Mouse (Mus musculus): ENCODE results near the gene Gstm3. TPM values are rescaled to one million over a fixed set of nuclear protein-coding genes. Genes with fewer than 3 reads are reported as not detected.
"Not testable (repeated sequence)": the region's sequence is repeated elsewhere in the genome, so short reads cannot be mapped to it uniquely, and the experiment has no call there.

Gene Gstm3
- polyA plus RNA-seq, 1 experiment: 159 TPM

DNA sequence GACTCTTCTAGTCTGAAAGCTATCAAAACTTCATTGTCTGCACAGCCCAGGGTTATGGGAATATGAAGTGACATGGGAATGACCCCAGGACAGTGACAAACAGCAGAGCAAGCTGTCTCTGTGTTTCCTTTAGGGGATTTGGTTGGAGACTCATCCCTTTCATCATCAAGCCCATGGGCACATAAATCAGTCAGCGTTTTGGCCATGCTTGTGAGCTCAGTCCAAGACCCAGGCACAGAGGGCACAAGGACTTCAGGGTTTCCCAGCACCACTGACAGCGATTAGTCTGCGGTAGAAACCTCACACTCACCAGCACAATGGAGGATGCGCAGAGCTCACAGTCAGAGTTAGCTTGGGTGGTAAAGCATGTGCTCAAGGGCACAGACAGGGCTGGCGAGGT, 15.2 kb downstream of the Gstm3 start:
- TF ChIP-seq CTCF (IDR thresholded peaks at IDR 0.05; ENCODE audit: extremely low read depth, insufficient read length, insufficient replicate concordance, low read depth, low read length) (no peak), POLR2A (IDR thresholded peaks at IDR 0.05; ENCODE audit: low read depth, low read length) (no peak)
- H3K4me3 ChIP-seq (ENCODE audit: low read depth, low read length): no peak overlapping the region
- H3K4me1 ChIP-seq (ENCODE audit: control insufficient read depth, insufficient read depth, insufficient read length, low read length): peaks cover 3% of the 10 kb centered on the region; the same call in 1 of the 2 replicates
- 89% methylated on average over 5 of the region's 5 CpGs for WGBS
- H3K27me3 ChIP-seq (ENCODE audit: control insufficient read depth, insufficient read depth, low read length): no peaks in the 10 kb centered on the region
- H3K36me3 ChIP-seq (ENCODE audit: control insufficient read depth, insufficient read depth, low read length): no peaks in the 10 kb centered on the region
- no peak overlapping the region for H3K27ac ChIP-seq (ENCODE audit: insufficient read depth, low read depth, low read length)

DNA sequence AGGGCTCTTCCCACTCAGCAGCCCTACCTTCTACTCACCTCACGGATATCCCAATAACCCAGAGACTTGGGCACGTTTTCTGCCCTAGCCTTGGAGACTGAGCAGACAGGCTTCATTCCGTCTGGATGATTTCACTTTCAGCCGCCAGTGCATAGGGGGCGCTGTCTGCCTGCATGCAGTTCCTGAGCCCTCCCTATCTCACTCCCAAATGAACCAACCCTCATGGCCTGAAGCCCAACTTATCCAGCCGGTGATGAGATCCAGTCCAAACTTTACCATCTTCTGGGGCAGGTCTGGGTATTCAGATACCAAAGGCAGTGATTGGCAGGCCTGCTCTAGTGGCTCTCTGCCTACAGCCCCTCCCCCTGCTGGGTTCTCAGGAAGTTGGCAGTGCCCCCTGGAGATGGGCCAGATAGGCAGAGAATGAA, 15.7 kb downstream of the Gstm3 start:
- H3K4me3 ChIP-seq (ENCODE audit: low read depth, low read length): no peak overlapping the region
- TF ChIP-seq POLR2A (IDR thresholded peaks at IDR 0.05; ENCODE audit: low read depth, low read length) (no peak), CTCF (IDR thresholded peaks at IDR 0.05; ENCODE audit: extremely low read depth, insufficient read length, insufficient replicate concordance, low read depth, low read length) (peak; percentile 86; the same call in 1 of the 2 replicates)
- H3K27ac ChIP-seq (ENCODE audit: insufficient read depth, low read depth, low read length): no peak overlapping the region
- peaks cover 3% of the 10 kb centered on the region; the same call in 1 of the 2 replicates for H3K4me1 ChIP-seq (ENCODE audit: control insufficient read depth, insufficient read depth, insufficient read length, low read length)
- WGBS: 7% methylated on average over 6 of the region's 6 CpGs
- H3K36me3 ChIP-seq (ENCODE audit: control insufficient read depth, insufficient read depth, low read length): no peaks in the 10 kb centered on the region
- H3K27me3 ChIP-seq (ENCODE audit: control insufficient read depth, insufficient read depth, low read length): no peaks in the 10 kb centered on the region

GRCm38 (mm10) chr3:107950531-107950930, 18.6 kb downstream of the Gstm3 start:
- H3K36me3 ChIP-seq (ENCODE audit: control insufficient read depth, insufficient read depth, low read length): no peaks in the 10 kb centered on the region
- H3K4me3 ChIP-seq (ENCODE audit: low read depth, low read length): no peak overlapping the region
- no peak for TF ChIP-seq POLR2A (IDR thresholded peaks at IDR 0.05; ENCODE audit: low read depth, low read length)
- TF ChIP-seq CTCF (IDR thresholded peaks at IDR 0.05; ENCODE audit: extremely low read depth, insufficient read length, insufficient replicate concordance, low read depth, low read length): no peak
- peaks cover 3% of the 10 kb centered on the region; the same call in 1 of the 2 replicates for H3K4me1 ChIP-seq (ENCODE audit: control insufficient read depth, insufficient read depth, insufficient read length, low read length)
- no peak overlapping the region for H3K27ac ChIP-seq (ENCODE audit: insufficient read depth, low read depth, low read length)
- 82% methylated on average over 11 of the region's 11 CpGs for WGBS
- no peaks in the 10 kb centered on the region for H3K27me3 ChIP-seq (ENCODE audit: control insufficient read depth, insufficient read depth, low read length)

GRCm38 (mm10) chr3:107949461-107949860, 19.6 kb downstream of the Gstm3 start:
- not testable (repeated sequence) for H3K27ac ChIP-seq (ENCODE audit: insufficient read depth, low read depth, low read length); H3K4me1 ChIP-seq (ENCODE audit: control insufficient read depth, insufficient read depth, insufficient read length, low read length); H3K27me3 ChIP-seq (ENCODE audit: control insufficient read depth, insufficient read depth, low read length); H3K4me3 ChIP-seq (ENCODE audit: low read depth, low read length); H3K36me3 ChIP-seq (ENCODE audit: control insufficient read depth, insufficient read depth, low read length)
- 37% methylated on average over 1 of the region's 1 CpGs for WGBS

DNA sequence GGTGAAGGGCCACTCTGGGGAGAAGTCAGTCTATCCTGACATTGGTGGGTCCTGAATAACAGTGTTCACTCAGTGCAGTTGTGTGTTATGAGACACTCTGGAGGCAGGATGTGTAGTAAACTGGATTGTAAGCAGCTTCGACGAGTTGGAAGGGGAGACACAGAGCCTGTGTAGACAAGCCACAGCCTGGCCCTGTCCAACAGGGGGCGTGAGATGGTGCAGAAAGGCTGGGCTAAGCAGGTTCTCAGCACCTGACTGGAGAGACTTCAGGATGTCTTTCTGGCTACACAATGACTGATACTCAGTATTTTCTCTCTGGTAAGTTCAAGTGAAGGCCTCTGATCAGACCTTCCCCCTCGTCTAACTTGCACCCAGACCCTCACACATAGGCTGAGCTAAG, 23.4 kb downstream of the Gstm3 start:
- Histone ChIP-seq H3K27me3 (ENCODE audit: control insufficient read depth, insufficient read depth, low read length) (no peaks in the 10 kb centered on the region), H3K36me3 (ENCODE audit: control insufficient read depth, insufficient read depth, low read length) (no peaks in the 10 kb centered on the region), H3K27ac (ENCODE audit: insufficient read depth, low read depth, low read length) (no peak overlapping the region), H3K4me1 (ENCODE audit: control insufficient read depth, insufficient read depth, insufficient read length, low read length) (no peaks in the 10 kb centered on the region; the same call in 1 of the 2 replicates), H3K4me3 (ENCODE audit: low read depth, low read length) (no peak overlapping the region)
- TF ChIP-seq CTCF (IDR thresholded peaks at IDR 0.05; ENCODE audit: extremely low read depth, insufficient read length, insufficient replicate concordance, low read depth, low read length): no peak
- no peak for TF ChIP-seq POLR2A (IDR thresholded peaks at IDR 0.05; ENCODE audit: low read depth, low read length)
- 75% methylated on average over 4 of the region's 4 CpGs for WGBS

DNA sequence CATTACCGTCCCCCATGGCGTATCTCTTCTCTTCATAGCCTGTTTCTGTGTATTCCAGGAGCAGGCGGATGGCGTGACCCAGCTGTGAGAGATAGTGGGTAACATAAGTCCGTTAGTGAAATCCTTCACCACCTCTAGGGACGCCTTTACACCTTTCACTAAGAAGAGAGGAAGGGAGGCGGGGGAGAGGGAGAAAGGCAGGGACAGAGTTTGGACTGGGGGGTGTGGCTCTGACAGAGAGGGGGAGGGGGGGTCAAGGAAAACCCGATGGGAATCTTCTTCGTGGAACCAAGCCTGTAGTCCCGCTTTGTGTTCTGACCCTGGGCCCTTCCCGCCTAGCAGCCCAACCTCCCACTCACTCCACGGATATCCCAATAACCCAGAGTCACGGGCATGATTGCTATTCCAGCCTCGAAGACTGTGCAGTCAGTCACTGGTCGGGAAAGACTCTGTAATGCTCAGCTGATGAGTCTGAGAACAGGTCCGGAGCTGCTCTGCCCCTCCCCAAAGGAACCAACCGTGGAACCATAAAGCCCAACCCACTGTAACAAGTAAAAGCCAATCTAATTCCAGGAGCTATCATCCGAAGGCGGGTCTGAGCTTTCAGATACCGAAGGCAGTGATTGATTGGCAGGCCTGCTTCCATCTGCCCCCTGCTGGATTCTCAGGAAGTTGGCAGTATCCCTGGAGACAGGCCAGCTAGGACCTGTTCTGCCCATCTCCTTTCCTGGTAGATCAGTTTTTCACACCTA, 25.7 kb downstream of the Gstm3 start, which contains the start of gene Gstm6:
Gene Gstm6 (minus strand): TSS at position 511 of the 752 bp plus-strand sequence.
- H3K27ac ChIP-seq (ENCODE audit: insufficient read depth, low read depth, low read length): peak within 1 kb of the TSS; percentile 68
- H3K36me3 ChIP-seq (ENCODE audit: control insufficient read depth, insufficient read depth, low read length): no peaks in the 10 kb centered on the region
- H3K4me3 ChIP-seq (ENCODE audit: low read depth, low read length): peak within 1 kb of the TSS; percentile 61
- peak; percentile 69; the same call in 1 of the 2 replicates for TF ChIP-seq POLR2A (IDR thresholded peaks at IDR 0.05; ENCODE audit: low read depth, low read length)
- peak; percentile 69; the same call in 1 of the 2 replicates for TF ChIP-seq CTCF (IDR thresholded peaks at IDR 0.05; ENCODE audit: extremely low read depth, insufficient read length, insufficient replicate concordance, low read depth, low read length)
- H3K27me3 ChIP-seq (ENCODE audit: control insufficient read depth, insufficient read depth, low read length): no peaks in the 10 kb centered on the region
- H3K4me1 ChIP-seq (ENCODE audit: control insufficient read depth, insufficient read depth, insufficient read length, low read length): peaks cover 5% of the 10 kb centered on the region; the same call in 1 of the 2 replicates
- 18% methylated on average over 20 of the region's 20 CpGs for WGBS

DNA sequence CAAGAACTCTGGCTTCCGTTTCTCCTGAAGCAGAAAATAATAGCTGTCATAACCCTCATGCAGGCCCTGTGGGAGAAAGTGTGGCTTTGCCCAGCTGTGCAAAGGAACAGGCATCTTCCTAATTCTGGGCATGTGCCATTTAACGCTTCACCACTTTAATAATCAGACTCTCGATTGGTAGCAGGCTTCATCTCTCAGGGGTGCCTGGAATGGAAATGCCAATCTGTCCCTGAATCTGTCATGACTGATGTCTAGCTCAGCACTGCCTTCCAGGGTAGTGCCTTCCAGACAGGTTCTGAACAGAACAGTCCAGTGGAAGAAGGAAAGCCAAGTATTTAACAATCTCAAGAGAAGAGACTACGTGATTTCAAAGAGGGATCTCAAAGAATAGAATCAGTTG, 27.8 kb downstream of the Gstm3 start:
- Histone ChIP-seq H3K4me1 (ENCODE audit: control insufficient read depth, insufficient read depth, insufficient read length, low read length) (peaks cover 5% of the 10 kb centered on the region; the same call in 1 of the 2 replicates), H3K27me3 (ENCODE audit: control insufficient read depth, insufficient read depth, low read length) (no peaks in the 10 kb centered on the region), H3K27ac (ENCODE audit: insufficient read depth, low read depth, low read length) (no peak overlapping the region), H3K36me3 (ENCODE audit: control insufficient read depth, insufficient read depth, low read length) (no peaks in the 10 kb centered on the region), H3K4me3 (ENCODE audit: low read depth, low read length) (no peak overlapping the region)
- no peak for TF ChIP-seq POLR2A (IDR thresholded peaks at IDR 0.05; ENCODE audit: low read depth, low read length)
- WGBS: 91% methylated on average over 4 of the region's 4 CpGs

Measured in small intestine, adult 2 months (tissue).